Mouse (Mus musculus): Measurements from ENCODE around the gene Defa22.
"Not testable (repeated sequence)": the region's sequence is repeated elsewhere in the genome, so short reads cannot be mapped to it uniquely, and the experiment has no call there.

The Defa22 gene

GRCm38 (mm10) chr8:21161977-21162376, at the start of gene Defa22:
Gene Defa22, plus strand, starts transcription at chr8:21162277.
- DNase-seq, result not testable (repeated sequence)

GRCm38 (mm10) chr8:21134342-21134741, 27.7 kb upstream of the Defa22 start, which contains the start of gene Defa30:
Gene Defa30, plus strand, starts transcription at chr8:21134642.
- not testable (repeated sequence) for DNase-seq

- not testable (repeated sequence) for DNase-seq
These were observed 29.2 kb downstream of the Defa22 start, which contains the start of gene Defa31 for GRCm38 (mm10) chr8:21191314-21191713. Gene Defa31, plus strand, starts transcription at chr8:21191614.

DNA sequence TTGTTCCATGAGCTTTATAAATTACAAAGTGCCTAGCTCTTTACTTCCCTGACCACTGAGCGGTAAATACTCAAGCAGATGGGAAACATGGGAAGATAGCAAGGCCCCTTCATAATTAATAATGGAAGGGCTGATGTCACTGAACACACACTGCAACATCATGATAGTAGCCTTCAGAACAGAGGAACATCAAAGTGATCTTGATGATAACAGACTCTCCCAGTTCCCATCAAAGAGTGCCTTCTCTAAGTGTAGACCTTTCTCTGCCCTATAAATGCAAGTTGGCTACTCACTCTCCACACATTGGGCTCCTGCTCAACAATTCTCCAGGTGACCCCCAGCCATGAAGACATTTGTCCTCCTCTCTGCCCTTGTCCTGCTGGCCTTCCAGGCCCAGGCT, 39.2 kb downstream of the Defa22 start, which contains the start of gene Gm15293:
Gm15293 (plus strand) TSS at position 301 of the 400 bp plus-strand sequence.
- DNase-seq, result not testable (repeated sequence)
